In the genomic region with DNA sequence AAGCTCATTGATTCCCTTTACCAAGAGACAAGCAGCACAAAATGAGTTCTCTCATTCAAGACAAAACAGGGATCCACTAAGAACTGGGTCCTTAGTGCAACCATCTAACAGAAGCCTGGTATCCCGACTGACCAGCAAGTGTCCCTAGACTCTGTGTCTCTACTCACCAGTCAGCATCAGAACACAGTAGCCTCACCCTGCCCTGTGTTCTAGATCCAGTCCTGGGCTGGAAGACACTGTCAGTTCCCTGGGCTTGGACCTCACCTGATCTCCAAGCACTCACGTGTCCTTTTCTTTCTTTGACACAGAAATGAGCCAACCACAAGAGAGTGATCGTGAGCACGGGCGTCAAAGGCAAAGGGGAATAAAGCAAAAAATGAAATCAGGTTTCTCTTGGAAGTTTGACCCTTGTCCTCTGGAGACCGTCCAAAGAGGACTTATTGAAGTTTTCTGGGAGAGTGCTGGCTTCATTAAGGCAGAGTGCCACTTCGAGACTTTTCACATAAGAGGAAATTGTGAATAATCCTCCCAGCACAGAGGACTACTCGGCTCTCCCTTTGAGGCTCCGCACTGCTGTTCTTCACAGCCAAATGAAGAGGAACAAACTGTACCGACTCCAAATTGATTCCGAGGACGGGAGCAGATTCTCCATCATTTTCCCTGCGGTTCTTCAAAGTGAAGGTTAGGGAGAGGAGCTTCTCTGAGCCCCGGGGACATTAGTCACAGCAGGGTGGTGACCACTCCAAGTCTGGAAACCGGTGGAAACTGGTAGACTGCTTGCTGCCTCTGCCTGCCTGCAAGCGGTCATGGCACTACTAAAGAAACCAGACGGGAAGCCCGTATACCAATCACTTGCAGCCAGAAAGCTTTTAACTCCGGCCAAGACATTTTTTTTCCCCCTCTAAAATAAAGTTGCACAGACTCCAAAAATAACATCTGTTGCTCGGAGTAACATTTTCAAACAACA, we compare ENCODE assay signal across 9 mouse cellular contexts.
DNase-seq lines count a peak whose midpoint lies in the region; ATAC-seq and TF ChIP-seq lines count a peak whose summit lies in the region.
"Had no signal": no experiment of that assay in that cellular context is flagged by ENCODE, and none has a peak within 500 bp of the region (broad histone marks: within the 10 kb centered on the region; RNA-seq: fewer than 3 reads in every experiment).

No protein-coding gene starts in this region.

- peak; percentile 26 for TF ChIP-seq EP300 in stomach, postnatal 0 days (optimal IDR thresholded peaks at IDR 0.05)

- H3K9ac ChIP-seq in limb, embryonic 12.5 days (replicated peaks) = no peak overlapping the region
- H3K9ac ChIP-seq in stomach, postnatal 0 days (ENCODE audit: low read length) = no peak overlapping the region

- 68% methylated on average over 20 of the region's 20 CpGs for WGBS in limb, embryonic 12.5 days
- WGBS in limb, embryonic 10.5 days = 86% methylated on average over 20 of the region's 20 CpGs
- WGBS in large intestine, adult 2 months = 32% methylated on average over 20 of the region's 20 CpGs
- 43% methylated on average over 20 of the region's 20 CpGs for WGBS in stomach, postnatal 0 days

- H3K9me3 ChIP-seq in limb, embryonic 12.5 days = no peaks in the 10 kb centered on the region
- H3K9me3 ChIP-seq in limb, embryonic 10.5 days (replicated peaks) = no peaks in the 10 kb centered on the region
- no peaks in the 10 kb centered on the region for H3K9me3 ChIP-seq in stomach, postnatal 0 days (ENCODE audit: control insufficient read depth, low read length)

- H3K27me3 ChIP-seq in limb, embryonic 12.5 days = no peaks in the 10 kb centered on the region
- no peaks in the 10 kb centered on the region for H3K27me3 ChIP-seq in limb, embryonic 10.5 days (ENCODE audit: low read depth, poor library complexity, severe bottlenecking)
- no peaks in the 10 kb centered on the region for H3K27me3 ChIP-seq in stomach, postnatal 0 days (ENCODE audit: control insufficient read depth, insufficient read depth, low read length)
- H3K27me3 ChIP-seq: Patski had no signal

- DNase-seq in limb, embryonic 10.5 days (ENCODE audit: low spot score) = no peak
- DNase-seq in heart, adult 8-10 months (ENCODE audit: low spot score) = peak; percentile 34
- peak; percentile 28 for DNase-seq in large intestine, adult 2 months (ENCODE audit: low read depth, low spot score)
- DNase-seq in stomach, postnatal 0 days (ENCODE audit: low spot score) = no peak
- no peak for DNase-seq in cerebellum, adult 8-10 months
- no peak for DNase-seq in frontal cortex, postnatal 10 days (ENCODE audit: low spot score in 2 of 2)
- DNase-seq: embryo, embryonic 11 days had no signal

- H3K36me3 ChIP-seq in limb, embryonic 12.5 days = no peaks in the 10 kb centered on the region
- H3K36me3 ChIP-seq in limb, embryonic 10.5 days = no peaks in the 10 kb centered on the region
- no peaks in the 10 kb centered on the region for H3K36me3 ChIP-seq in stomach, postnatal 0 days (ENCODE audit: control insufficient read depth, insufficient read depth, low read length)

- H3K27ac ChIP-seq in limb, embryonic 12.5 days = peak overlapping the region; percentile 64; the same call in 1 of the 2 replicates
- no peak overlapping the region for H3K27ac ChIP-seq in limb, embryonic 10.5 days
- peak overlapping the region; percentile 84 for H3K27ac ChIP-seq in stomach, postnatal 0 days (replicated peaks)

- H3K4me1 ChIP-seq in limb, embryonic 12.5 days (replicated peaks) = peaks cover 12% of the 10 kb centered on the region
- H3K4me1 ChIP-seq in limb, embryonic 10.5 days = no peaks in the 10 kb centered on the region
- H3K4me1 ChIP-seq in stomach, postnatal 0 days (replicated peaks; ENCODE audit: control insufficient read depth, insufficient read depth) = peaks cover 7% of the 10 kb centered on the region; the same call in 1 of the 2 replicates

- H3K4me3 ChIP-seq in limb, embryonic 12.5 days (replicated peaks) = no peak overlapping the region
- no peak overlapping the region for H3K4me3 ChIP-seq in limb, embryonic 10.5 days
- peak overlapping the region; percentile 10; the same call in 1 of the 2 replicates for H3K4me3 ChIP-seq in stomach, postnatal 0 days (ENCODE audit: low read depth, low read length)

- ATAC-seq in limb, embryonic 12.5 days (ENCODE audit: insufficient number of reproducible peaks, insufficient read depth, low FRiP score, low TSS enrichment, low read depth) = no peak
- peak; percentile 86 for ATAC-seq in stomach, postnatal 0 days (ENCODE audit: low FRiP score, low TSS enrichment)
- ATAC-seq: Patski had no signal

- peak; percentile 55 for TF ChIP-seq CTCF in stomach, postnatal 0 days (IDR thresholded peaks at IDR 0.05; ENCODE audit: low read depth)

- H3K4me2 ChIP-seq in limb, embryonic 12.5 days = no peak overlapping the region
- H3K4me2 ChIP-seq in stomach, postnatal 0 days (replicated peaks; ENCODE audit: low read depth) = peak overlapping the region; percentile 9

Comparison
In these comparisons a context has a peak if more than half of its experiments do, and no peak if none do; other contexts are left out.
1. DNase-seq: peak in heart, adult 8-10 months (single experiment) and large intestine, adult 2 months (single experiment); none in limb, embryonic 10.5 days (single experiment), stomach, postnatal 0 days (single experiment), cerebellum, adult 8-10 months (single experiment) and frontal cortex, postnatal 10 days (0 of 2).